Mouse (Mus musculus) embryo, embryonic 10.5 days (tissue): ENCODE measurements at regions not wholly inside any gene's neighbourhood (a gene's known extent, or its start where the extent isn't known, plus 50 kb on each side); places are given as distances from the start of the nearest gene placed in this dataset.

ENCODE experiments used
- DNase-seq: peaks from one replicate; pipeline ENCODE4 v3.0.0-alpha.2; 2015; ENCODE audit warnings: low spot score

DNA sequence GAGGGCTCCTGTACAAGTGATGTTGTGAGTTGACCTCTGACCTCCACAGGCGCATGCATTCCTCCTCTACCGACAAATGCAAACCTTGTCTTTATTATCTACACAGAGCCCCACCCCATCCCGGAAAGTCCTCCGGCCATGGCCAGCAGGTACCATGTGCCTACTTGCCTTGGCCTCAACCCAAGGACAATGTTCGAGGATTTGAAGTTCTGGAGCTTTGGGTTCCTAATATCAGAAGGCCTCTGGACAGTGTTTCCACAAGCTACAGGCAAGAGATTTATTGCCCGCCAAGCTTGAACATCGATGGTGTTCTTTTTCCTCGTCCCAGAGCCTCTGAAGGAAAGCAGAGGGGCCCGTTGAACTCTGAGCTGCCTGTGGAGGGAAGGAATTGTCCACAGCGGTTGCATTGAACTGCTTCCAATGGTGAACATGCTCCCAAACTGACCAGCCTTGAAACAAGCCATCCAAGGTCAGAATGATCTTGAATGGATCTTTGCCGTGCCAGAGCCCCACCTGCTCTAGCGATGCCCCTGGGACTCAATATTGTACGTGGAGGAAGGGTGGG is 335.9 kb upstream of the Zmiz1 start:
- no peak for DNase-seq

- DNase-seq, result no peak
These were observed 335.2 kb upstream of the Zmiz1 start for GRCm38 (mm10) chr14:25123541-25124337.

DNA sequence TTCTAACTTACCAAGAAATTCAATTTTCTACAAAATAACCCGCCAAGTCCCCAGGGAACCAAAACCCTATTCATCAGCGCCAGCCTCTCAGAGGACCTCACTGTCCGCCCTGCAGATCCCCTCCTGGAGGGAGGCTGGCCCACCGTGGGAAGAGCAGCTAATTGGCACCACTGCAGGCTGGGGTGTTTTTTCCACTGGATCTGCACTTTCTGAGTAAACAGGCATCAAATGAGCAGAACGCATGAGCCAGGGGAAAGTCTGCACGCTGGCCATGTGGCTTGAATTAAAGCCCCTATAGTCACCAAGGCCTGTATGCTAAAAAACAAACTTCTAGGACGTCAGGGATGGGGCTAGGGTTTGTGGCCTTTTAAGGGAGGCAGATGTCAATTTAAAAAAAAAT is 332.4 kb upstream of the Zmiz1 start:
- DNase-seq, result peak; percentile 63

DNA sequence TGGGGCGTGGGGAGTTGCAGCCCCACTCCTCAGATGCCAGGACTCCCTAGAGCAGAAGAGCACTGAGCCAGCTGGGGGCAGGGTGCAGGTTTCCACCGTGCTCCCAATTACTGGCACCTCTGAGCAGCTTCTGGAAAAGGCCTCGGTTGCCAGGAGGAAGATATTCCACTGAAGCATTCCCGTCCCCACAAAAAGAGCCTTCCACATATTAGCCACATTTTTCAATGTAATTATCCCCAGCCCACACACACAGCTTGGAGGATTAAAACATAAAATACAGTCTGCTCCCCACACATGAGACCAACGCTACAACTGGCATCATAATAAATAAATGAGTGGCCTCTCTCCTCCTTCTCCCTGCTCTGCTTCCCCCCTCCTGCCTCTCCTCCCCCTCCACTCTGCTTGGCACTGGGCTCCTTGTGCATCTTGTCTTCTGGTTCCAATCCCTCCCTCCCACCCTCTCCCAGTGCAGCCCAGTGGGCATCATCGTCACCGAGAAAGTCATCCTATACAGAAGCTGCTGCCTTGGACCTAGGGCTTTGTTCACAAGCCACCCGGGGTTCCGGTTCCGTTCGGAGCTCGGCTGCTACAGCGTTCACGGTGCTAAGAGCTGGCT is 331.3 kb upstream of the Zmiz1 start:
- DNase-seq, result no peak

DNA sequence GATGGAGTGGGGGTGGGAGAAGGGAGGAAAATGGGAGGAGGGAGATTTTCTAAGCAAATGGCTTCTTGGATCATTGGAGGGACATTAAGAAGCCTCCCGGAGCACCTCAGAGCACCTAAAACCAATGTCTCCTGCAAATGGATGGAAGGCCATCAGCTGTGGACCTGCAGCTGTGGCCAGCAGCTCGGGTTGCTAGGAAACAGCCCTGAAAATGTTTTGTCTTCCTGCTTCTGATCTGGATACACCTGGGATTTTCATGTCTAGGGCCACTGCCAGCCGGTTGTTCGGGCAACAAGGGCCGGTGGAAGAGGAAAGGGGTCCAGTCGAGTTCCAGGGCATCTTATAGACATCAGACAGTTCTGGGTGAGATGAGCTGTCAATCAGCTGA is 330.8 kb upstream of the Zmiz1 start:
- DNase-seq, result no peak

GRCm38 (mm10) chr14:25135371-25135770 is 323.6 kb upstream of the Zmiz1 start:
- DNase-seq, result no peak

DNA sequence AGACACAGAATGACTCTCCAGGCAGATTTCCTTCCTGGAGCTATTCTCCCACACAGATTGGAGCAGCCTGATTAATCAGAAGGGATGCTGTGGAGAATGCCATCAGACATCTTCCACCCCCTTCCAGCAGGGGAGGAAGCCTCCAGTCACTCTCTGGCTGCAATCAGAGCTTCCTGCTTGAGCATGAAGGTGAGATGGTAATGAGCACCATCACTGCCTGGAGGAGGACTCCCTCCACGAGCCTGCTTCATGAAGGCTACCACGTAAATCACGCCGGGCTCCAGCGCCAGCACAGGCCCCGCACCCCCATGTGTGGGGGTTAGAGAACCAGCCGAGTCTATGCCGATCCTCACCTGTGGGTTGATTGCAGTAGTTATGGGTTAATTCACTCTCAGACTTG is 321.7 kb upstream of the Zmiz1 start:
- DNase-seq, result no peak

- no peak for DNase-seq
These were observed 320.5 kb upstream of the Zmiz1 start for GRCm38 (mm10) chr14:25138485-25138884.

GRCm38 (mm10) chr14:25141933-25142332 is 317.1 kb upstream of the Zmiz1 start:
- DNase-seq, result peak; percentile 68

GRCm38 (mm10) chr14:25143051-25143450 is 315.9 kb upstream of the Zmiz1 start:
- no peak for DNase-seq

GRCm38 (mm10) chr14:25147731-25148130 is 311.3 kb upstream of the Zmiz1 start:
- DNase-seq, result no peak

- DNase-seq, result no peak
These were observed 308.0 kb upstream of the Zmiz1 start for GRCm38 (mm10) chr14:25150968-25151367.

GRCm38 (mm10) chr14:25151485-25151884 is 307.5 kb upstream of the Zmiz1 start:
- DNase-seq, result no peak

GRCm38 (mm10) chr14:25153573-25153972 is 305.4 kb upstream of the Zmiz1 start:
- DNase-seq, result no peak

DNA sequence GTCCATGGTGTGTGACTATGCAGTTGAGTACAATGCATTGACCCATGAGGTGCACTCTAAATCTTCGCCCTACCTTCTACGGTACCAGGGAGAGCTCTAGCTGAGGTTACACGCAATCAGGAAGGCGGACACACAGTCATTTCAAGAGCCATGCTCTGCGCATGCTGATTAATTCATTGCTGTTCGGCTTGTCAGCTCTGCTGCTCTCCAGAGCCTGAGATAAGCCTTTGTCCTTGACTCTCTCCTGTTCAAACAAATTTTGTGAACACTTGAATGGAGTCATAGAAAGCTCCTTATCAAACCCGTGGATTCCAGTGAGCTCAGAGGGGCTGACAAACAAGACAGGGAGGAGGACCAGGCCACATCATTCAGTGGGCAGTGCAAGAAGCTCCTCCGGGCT is 304.8 kb upstream of the Zmiz1 start:
- no peak for DNase-seq

DNA sequence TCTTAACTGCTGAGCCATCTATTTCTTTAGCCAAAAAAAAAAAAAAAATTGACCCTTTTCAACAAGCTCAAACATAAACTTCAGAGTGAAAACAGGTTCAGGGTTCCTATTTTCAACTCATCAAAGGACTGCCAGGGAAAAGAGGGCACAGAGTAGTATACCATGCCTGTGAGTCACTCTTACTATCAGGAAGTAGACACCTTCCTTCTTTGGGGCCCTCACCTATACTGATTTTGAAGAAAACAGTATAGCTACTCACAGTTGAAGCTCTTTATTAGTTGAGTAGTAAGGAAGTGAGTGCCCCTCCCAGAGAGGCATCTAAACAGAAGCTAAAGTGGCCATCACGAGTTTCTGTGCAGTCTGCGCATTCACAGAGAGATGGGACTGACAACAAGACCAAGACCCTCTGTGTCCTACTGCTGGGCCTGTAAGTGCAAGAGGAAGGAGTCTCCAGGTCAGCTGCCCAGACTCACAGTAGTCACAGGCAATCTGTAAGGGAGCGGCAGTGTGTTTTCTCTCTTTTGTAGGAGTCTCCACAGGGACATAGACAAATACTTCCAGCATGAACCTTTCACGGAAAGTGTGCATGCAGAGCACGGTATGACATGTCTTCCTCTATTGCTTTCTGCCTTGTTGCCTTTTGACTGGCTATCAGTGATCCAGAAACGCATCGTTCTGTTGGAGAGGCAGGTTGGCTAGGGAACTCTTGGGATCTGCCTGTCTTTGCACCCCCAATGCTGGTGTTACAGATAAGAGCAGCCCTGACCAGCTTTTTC is 303.8 kb upstream of the Zmiz1 start:
- no peak for DNase-seq

GRCm38 (mm10) chr14:25156171-25156570 is 302.8 kb upstream of the Zmiz1 start:
- DNase-seq, result no peak

GRCm38 (mm10) chr14:25161684-25162321 is 297.2 kb upstream of the Zmiz1 start:
- DNase-seq, result no peak

DNA sequence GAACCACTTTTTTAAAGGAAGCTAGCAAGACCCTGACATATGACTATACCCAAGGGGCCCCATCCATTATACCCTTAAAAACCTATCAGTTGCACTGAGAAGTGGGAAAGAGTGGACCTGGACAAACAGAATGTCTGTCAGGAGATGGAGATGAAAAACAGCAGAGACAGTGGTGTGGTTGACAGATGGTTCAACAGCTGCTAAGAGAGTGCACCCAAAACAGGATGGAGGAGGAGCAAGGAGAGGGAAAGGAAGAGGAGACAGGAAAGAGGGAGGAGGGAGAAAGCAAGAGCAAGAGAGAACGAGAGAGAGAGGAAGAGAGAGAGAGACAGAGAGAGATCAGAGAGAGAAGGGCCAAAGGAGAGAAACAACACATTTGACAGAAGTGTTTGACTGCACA is 292.8 kb upstream of the Zmiz1 start:
- DNase-seq, result no peak

- no peak for DNase-seq
These were observed 291.4 kb upstream of the Zmiz1 start for GRCm38 (mm10) chr14:25167604-25168003.

GRCm38 (mm10) chr14:25168310-25168709 is 290.7 kb upstream of the Zmiz1 start:
- DNase-seq, result no peak

- DNase-seq, result no peak
These were observed 285.7 kb upstream of the Zmiz1 start for GRCm38 (mm10) chr14:25173281-25173680.
